Mouse (Mus musculus) layer of hippocampus, adult 8-10 months (tissue): ENCODE data around the gene Apbb1ip. TPM values are rescaled to one million over a fixed set of nuclear protein-coding genes. Genes with fewer than 3 reads are reported as not detected.

ENCODE experiments used
- DNase-seq, 2 experiments: peaks; one replicate each; pipeline ENCODE4 v3.0.0; 2022; ENCODE audit warnings: low spot score in 2 of 2
- total RNA-seq, 4 experiments: library from RNA; stranded (reverse); gene quantifications; 2 replicates each; pipeline ENCODE4 v1.2.4; 2022

The Apbb1ip gene
- total RNA-seq, 4 experiments from 2014 or later: 6.3 to 24.4 (median 13.5) TPM

- DNase-seq: no peak
Observed at GRCm38 (mm10) chr2:22775213-22775612, 1.3 kb downstream of the Apbb1ip start.

GRCm38 (mm10) chr2:22775681-22776080, 1.8 kb downstream of the Apbb1ip start:
- DNase-seq: no peak

- DNase-seq: no peak
Observed at GRCm38 (mm10) chr2:22776568-22777230, 2.8 kb downstream of the Apbb1ip start.

- no peak for DNase-seq
Observed at GRCm38 (mm10) chr2:22777757-22778156, 3.9 kb downstream of the Apbb1ip start.

- no peak for DNase-seq
Observed at GRCm38 (mm10) chr2:22780884-22781283, 7.0 kb downstream of the Apbb1ip start.

- no peak for DNase-seq
Observed at GRCm38 (mm10) chr2:22781387-22782009, 7.6 kb downstream of the Apbb1ip start.

- DNase-seq: no peak
Observed at GRCm38 (mm10) chr2:22782057-22782456, 8.2 kb downstream of the Apbb1ip start.

GRCm38 (mm10) chr2:22783137-22783638, 9.3 kb downstream of the Apbb1ip start:
- DNase-seq: no peak

GRCm38 (mm10) chr2:22784186-22784585, 10.3 kb downstream of the Apbb1ip start:
- no peak for DNase-seq

GRCm38 (mm10) chr2:22784771-22785170, 10.9 kb downstream of the Apbb1ip start:
- DNase-seq: no peak

GRCm38 (mm10) chr2:22788658-22789057, 14.8 kb downstream of the Apbb1ip start:
- no peak for DNase-seq

GRCm38 (mm10) chr2:22789576-22789975, 15.7 kb downstream of the Apbb1ip start:
- no peak for DNase-seq

- no peak for DNase-seq
Observed at GRCm38 (mm10) chr2:22790435-22790834, 16.5 kb downstream of the Apbb1ip start.

GRCm38 (mm10) chr2:22795087-22795486, 21.2 kb downstream of the Apbb1ip start:
- no peak for DNase-seq

GRCm38 (mm10) chr2:22796487-22796886, 22.6 kb downstream of the Apbb1ip start:
- no peak for DNase-seq

- DNase-seq: no peak
Observed at GRCm38 (mm10) chr2:22799430-22800041, 25.6 kb downstream of the Apbb1ip start.

GRCm38 (mm10) chr2:22805589-22805988, 31.7 kb downstream of the Apbb1ip start:
- DNase-seq: no peak

- DNase-seq: no peak
Observed at GRCm38 (mm10) chr2:22806576-22806975, 32.7 kb downstream of the Apbb1ip start.

- DNase-seq: no peak
Observed at GRCm38 (mm10) chr2:22807312-22807711, 33.4 kb downstream of the Apbb1ip start.

- DNase-seq: no peak
Observed at GRCm38 (mm10) chr2:22810851-22811250, 37.0 kb downstream of the Apbb1ip start.

GRCm38 (mm10) chr2:22811466-22811865, 37.6 kb downstream of the Apbb1ip start:
- no peak for DNase-seq

GRCm38 (mm10) chr2:22813921-22814320, 40.0 kb downstream of the Apbb1ip start:
- DNase-seq: no peak

GRCm38 (mm10) chr2:22815674-22816073, 41.8 kb downstream of the Apbb1ip start:
- DNase-seq: no peak
